Mouse (Mus musculus): ENCODE results near the gene Tpsab1. TPM values are rescaled to one million over a fixed set of nuclear protein-coding genes. Genes with fewer than 3 reads are reported as not detected.

Gene Tpsab1
- polyA plus RNA-seq, 1 experiment, result not detected

DNA sequence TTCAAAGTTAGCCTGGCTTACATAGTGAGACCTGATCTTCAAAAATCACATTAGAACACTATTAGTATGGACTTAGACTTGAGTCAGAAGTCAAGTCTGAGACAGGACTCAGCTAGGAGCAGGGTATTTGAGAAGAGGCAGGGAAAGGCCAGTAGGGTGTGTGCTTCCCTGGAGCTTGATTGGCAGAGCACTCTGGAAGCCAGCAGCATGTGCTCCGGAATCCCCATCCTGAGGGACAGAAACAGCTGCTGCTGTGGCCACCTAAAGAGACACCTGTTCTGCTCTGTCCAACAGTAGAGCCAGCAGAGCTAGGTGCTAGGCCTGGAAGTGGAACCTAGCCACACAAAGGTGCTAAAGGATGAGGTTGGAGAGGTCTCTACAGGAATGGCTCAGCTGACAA lies 51.3 kb downstream of the Tpsab1 start:
- Histone ChIP-seq H3K4me3 (ENCODE audit: insufficient read depth, low read depth, low read length) (no peak overlapping the region), H3K27ac (ENCODE audit: insufficient read depth, low read depth, low read length) (no peak overlapping the region), H3K4me1 (ENCODE audit: control insufficient read depth, insufficient read depth, low read length) (no peaks in the 10 kb centered on the region)
- TF ChIP-seq POLR2A (IDR thresholded peaks at IDR 0.05; ENCODE audit: insufficient read depth, low read depth, low read length), result no peak
- TF ChIP-seq CTCF (IDR thresholded peaks at IDR 0.05; ENCODE audit: insufficient read depth, low read depth, low read length), result no peak
- whole genome bisulfite sequencing, result 85% methylated on average over 1 of the region's 1 CpGs

DNA sequence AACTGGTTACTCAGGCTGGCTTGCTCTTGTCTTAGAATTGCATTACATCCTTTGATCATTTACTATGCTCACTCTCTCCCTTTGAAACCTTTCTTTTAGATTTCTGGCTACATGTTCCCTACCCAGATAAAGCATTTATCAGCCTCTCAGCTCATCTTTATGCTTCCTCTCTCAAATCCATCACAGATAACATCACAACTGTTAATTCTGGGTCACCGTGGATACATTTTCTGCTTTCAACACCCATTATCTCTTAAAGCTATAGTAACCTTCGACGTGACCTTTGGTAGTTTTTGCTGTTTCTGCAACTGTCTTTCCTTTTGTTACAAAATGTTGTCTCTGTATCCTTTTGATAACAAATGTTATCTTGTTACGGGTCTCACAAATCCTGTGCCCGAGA lies 51.9 kb downstream of the Tpsab1 start:
- Histone ChIP-seq H3K4me1 (ENCODE audit: control insufficient read depth, insufficient read depth, low read length) (no peaks in the 10 kb centered on the region), H3K4me3 (ENCODE audit: insufficient read depth, low read depth, low read length) (no peak overlapping the region), H3K27ac (ENCODE audit: insufficient read depth, low read depth, low read length) (no peak overlapping the region)
- WGBS, result 85% methylated on average over 5 of the region's 5 CpGs
- TF ChIP-seq POLR2A (IDR thresholded peaks at IDR 0.05; ENCODE audit: insufficient read depth, low read depth, low read length), result no peak

Other genes starting within 250 kb of the Tpsab1 start
- not detected in 2 replicates for gene Telo2, start 229.6 kb downstream of the Tpsab1 start, polyA plus RNA-seq (2012; ENCODE audit: insufficient read depth, insufficient read length, low replicate concordance, missing spikeins)
- gene Ptx4, start 224.8 kb downstream of the Tpsab1 start, polyA plus RNA-seq (2012; ENCODE audit: insufficient read depth, insufficient read length, low replicate concordance, missing spikeins), result not detected in 2 replicates
- gene Clcn7, start 212.2 kb downstream of the Tpsab1 start, polyA plus RNA-seq (2012; ENCODE audit: insufficient read depth, insufficient read length, low replicate concordance, missing spikeins), result not detected in 2 replicates
- gene Ccdc154, start 183.1 kb downstream of the Tpsab1 start, polyA plus RNA-seq (2012; ENCODE audit: insufficient read depth, insufficient read length, low replicate concordance, missing spikeins), result not detected in 2 replicates
- not detected in 2 replicates for gene Gm38655, start 170.1 kb downstream of the Tpsab1 start, polyA plus RNA-seq (2012; ENCODE audit: insufficient read depth, insufficient read length, low replicate concordance, missing spikeins)
- gene BC003965, start 161.0 kb downstream of the Tpsab1 start, polyA plus RNA-seq (2012; ENCODE audit: insufficient read depth, insufficient read length, low replicate concordance, missing spikeins), result not detected in 2 replicates
- gene Unkl, start 157.2 kb downstream of the Tpsab1 start, polyA plus RNA-seq (2012; ENCODE audit: insufficient read depth, insufficient read length, low replicate concordance, missing spikeins), result not detected in 2 replicates
- not detected in 2 replicates for gene Gnptg, start 105.4 kb downstream of the Tpsab1 start, polyA plus RNA-seq (2012; ENCODE audit: insufficient read depth, insufficient read length, low replicate concordance, missing spikeins)
- not detected in 2 replicates for gene Tsr3, start 105.4 kb downstream of the Tpsab1 start, polyA plus RNA-seq (2012; ENCODE audit: insufficient read depth, insufficient read length, low replicate concordance, missing spikeins)
- gene Baiap3, start 89.2 kb downstream of the Tpsab1 start, polyA plus RNA-seq (2012; ENCODE audit: insufficient read depth, insufficient read length, low replicate concordance, missing spikeins), result not detected in 2 replicates
- 452 TPM in 1 of 2 replicates, not detected in the other for gene Ube2i, start 70.9 kb downstream of the Tpsab1 start, polyA plus RNA-seq (2012; ENCODE audit: insufficient read depth, insufficient read length, low replicate concordance, missing spikeins)
- not detected in 2 replicates for gene Prss34, start 47.2 kb downstream of the Tpsab1 start, polyA plus RNA-seq (2012; ENCODE audit: insufficient read depth, insufficient read length, low replicate concordance, missing spikeins)
- gene Prss28, start 36.9 kb downstream of the Tpsab1 start, polyA plus RNA-seq (2012; ENCODE audit: insufficient read depth, insufficient read length, low replicate concordance, missing spikeins), result not detected in 2 replicates
- gene Prss29, start 26.9 kb downstream of the Tpsab1 start, polyA plus RNA-seq (2012; ENCODE audit: insufficient read depth, insufficient read length, low replicate concordance, missing spikeins), result not detected in 2 replicates
- gene Tpsb2, start 20.7 kb upstream of the Tpsab1 start, polyA plus RNA-seq (2012; ENCODE audit: insufficient read depth, insufficient read length, low replicate concordance, missing spikeins), result not detected in 2 replicates
- not detected in 2 replicates for gene Tpsg1, start 23.7 kb upstream of the Tpsab1 start, polyA plus RNA-seq (2012; ENCODE audit: insufficient read depth, insufficient read length, low replicate concordance, missing spikeins)
- gene Cacna1h, start 88.2 kb upstream of the Tpsab1 start, polyA plus RNA-seq (2012; ENCODE audit: insufficient read depth, insufficient read length, low replicate concordance, missing spikeins), result not detected in 2 replicates
- gene Tekt4, start 109.1 kb upstream of the Tpsab1 start, polyA plus RNA-seq (2012; ENCODE audit: insufficient read depth, insufficient read length, low replicate concordance, missing spikeins), result not detected in 2 replicates
- gene Sstr5, start 151.7 kb upstream of the Tpsab1 start, polyA plus RNA-seq (2012; ENCODE audit: insufficient read depth, insufficient read length, low replicate concordance, missing spikeins), result not detected in 2 replicates
- not detected in 2 replicates for gene Sox8, start 225.1 kb upstream of the Tpsab1 start, polyA plus RNA-seq (2012; ENCODE audit: insufficient read depth, insufficient read length, low replicate concordance, missing spikeins)
- not detected in 2 replicates for gene Lmf1, start 233.5 kb upstream of the Tpsab1 start, polyA plus RNA-seq (2012; ENCODE audit: insufficient read depth, insufficient read length, low replicate concordance, missing spikeins)

Data from olfactory bulb, adult 2 months (tissue).